Mouse (Mus musculus): ENCODE data around the gene Eepd1. TPM values are rescaled to one million over a fixed set of nuclear protein-coding genes. Genes with fewer than 3 reads are reported as not detected.

Eepd1 gene
- total RNA-seq, 2 experiments from 2014 or later: 49.4 to 59.9 TPM

GRCm38 (mm10) chr9:25535487-25535886 lies 54.1 kb downstream of the Eepd1 start:
- no peak for DNase-seq

DNA sequence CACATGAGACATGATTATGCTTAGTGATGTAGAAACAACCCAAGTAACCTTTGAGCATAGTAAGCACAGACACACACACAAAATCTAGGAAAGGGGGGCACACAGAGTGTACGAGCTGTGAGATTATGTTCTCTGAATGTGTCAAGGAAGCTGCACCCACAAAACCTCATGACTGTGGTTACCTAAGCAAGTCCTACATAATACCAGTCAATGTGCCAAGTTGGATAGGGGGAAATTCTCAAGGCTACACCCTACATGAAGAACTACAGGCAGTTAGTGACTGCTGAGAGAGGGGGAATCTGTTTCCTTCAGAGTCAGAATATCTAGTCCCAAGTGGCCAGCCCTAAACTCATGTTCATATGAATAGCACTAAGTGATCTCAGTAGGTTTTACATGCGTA lies 58.1 kb downstream of the Eepd1 start:
- DNase-seq: no peak

- no peak for DNase-seq
These were observed 60.0 kb downstream of the Eepd1 start for GRCm38 (mm10) chr9:25541355-25541754.

DNA sequence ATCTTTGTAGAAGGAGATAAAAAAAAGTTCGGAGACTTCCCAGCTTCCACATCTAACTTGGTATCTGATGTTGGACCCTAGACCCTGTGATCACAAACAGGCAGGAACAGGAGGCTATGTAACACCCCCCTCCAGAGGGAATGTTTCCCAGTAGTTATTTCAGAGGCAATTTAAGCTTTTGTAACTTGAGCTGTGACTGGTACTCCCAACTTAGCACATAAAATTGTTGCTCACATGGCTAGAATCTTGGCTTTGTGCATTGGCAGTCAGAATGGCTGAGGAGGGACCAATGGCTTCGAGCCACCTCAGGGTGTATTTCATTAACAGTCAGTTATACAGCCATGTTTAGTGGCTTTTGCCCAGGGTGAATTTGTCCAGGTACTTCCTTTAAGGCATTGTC lies 63.9 kb downstream of the Eepd1 start:
- peak; percentile 62 for DNase-seq

DNA sequence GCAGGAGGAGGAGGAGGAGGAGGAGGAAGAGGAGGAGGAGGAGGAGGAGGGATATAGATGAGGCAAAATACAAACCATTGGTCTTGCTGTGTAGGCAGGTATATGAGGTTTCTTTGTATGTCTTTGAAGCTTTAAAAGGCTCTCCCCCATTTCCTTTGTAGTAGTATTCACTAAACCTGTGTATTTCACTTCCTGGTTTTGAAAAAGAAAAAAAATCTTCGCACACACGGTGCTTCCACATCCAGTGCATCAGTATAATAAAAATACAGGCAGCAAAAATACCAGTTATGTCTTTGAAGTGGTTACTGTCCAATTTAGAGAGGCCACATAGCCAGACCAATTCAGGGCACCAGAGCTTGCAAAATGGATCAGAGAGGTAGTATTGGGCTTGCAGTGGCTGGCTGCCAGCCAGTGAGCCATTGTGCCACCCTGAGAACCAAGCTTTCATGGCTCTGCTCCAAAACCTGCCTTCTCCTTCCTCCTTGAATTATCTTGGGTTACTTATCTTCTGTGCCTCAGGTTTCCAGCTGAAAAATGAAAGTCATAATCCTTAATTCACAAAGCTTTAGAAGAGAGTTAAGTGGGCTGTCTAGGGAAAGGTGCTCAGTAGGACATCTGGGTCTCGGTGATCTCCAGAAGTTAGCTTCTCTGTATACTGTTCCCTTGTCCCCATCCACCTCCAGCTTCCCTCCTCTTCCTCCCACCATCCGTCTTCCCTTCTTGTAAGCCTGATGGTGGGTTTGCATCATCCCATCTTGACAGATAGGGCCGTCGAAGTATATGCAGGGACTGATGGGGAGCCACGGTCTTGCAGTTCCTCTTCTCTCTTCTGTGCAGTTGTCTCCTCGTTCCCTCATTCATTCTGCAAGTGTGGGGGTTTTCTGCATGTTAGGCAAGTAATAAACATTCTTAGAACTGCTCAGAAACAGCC lies 68.0 kb downstream of the Eepd1 start:
- no peak for DNase-seq

GRCm38 (mm10) chr9:25550196-25550595 lies 68.8 kb downstream of the Eepd1 start:
- DNase-seq: no peak

GRCm38 (mm10) chr9:25552532-25552931 lies 71.2 kb downstream of the Eepd1 start:
- DNase-seq: no peak

- DNase-seq: peak; percentile 20
These were observed 73.0 kb downstream of the Eepd1 start for GRCm38 (mm10) chr9:25554246-25554803.

DNA sequence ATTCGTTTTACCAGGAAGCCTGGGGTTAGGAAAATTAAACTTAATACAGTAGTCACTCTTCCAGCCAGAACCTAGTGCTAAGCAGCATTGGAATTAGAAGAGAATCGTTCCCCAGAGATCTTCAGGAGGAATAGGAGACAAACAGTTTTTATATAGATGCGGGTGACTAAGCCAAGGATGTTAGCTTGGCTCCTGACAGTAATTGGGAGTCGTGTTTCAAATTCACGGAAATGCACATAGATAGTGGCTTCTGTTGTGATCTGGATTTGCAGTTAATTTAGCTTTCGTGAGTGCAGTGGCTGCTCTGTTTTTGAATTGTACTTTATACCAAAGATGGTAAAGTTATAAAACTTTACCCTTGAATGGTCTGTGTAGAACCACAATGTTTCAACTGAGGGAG lies 73.9 kb downstream of the Eepd1 start:
- DNase-seq: no peak

DNA sequence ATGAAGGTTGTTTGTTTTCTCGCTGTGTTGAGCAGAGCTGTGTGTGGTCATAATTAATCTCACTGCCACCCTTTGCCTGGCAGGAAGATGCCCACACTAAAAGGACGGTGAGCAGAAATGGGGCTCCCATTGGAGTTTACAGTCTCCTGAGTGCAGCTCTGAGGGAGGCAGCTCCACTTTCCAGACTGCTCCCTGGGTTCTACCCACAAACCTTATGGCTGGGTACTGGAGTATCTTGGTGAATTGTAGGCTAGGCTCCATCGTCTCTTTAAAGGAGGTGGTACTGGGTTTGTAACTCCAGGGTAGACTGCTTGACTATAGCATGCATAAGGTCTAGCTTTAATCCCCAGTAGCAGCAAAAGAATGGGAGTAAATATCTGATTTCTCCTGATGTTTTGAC lies 74.7 kb downstream of the Eepd1 start:
- no peak for DNase-seq

DNA sequence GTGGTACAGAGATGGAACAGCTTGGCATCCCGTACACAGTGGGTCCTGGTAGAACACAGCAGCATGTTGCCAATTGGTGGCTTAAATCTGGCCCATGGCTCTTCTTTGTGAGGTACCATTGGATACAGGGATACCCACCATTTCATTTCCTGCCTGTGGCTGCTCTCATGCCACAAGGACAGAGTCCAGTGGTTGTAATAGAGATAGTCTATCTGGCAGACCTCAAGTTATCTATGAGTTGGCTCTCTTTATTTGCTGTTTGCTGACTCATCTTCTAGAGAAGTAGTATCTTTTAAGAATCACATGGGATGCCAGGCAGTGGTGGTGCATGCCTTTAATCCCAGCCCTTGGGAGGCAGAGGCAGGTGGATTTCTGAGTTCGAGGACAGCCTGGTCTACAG lies 76.0 kb downstream of the Eepd1 start:
- DNase-seq: no peak

- no peak for DNase-seq
These were observed 77.5 kb downstream of the Eepd1 start for GRCm38 (mm10) chr9:25558834-25559233.

- DNase-seq: no peak
These were observed 78.8 kb downstream of the Eepd1 start for GRCm38 (mm10) chr9:25560016-25560758.

DNA sequence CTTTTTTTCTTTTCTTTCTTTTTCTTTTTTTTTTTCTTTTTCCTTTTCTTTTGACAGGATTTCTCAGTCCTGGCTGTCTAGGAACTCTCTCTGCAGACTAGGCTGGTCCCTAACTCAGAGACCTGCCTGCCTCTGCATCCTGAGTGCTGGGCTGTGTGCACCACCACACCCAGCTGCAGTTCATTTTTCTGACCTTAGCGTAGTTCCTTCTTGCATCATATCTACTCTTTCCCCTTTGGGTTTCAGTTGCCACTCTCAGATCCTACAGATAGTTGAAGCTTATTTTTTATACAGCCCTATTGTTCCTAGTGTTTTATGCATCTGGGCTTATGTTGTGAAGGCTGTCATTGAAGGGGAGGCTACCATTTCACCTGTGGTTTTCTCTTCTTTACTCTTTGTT lies 79.8 kb downstream of the Eepd1 start:
- no peak for DNase-seq

GRCm38 (mm10) chr9:25563806-25564205 lies 82.5 kb downstream of the Eepd1 start:
- no peak for DNase-seq

DNA sequence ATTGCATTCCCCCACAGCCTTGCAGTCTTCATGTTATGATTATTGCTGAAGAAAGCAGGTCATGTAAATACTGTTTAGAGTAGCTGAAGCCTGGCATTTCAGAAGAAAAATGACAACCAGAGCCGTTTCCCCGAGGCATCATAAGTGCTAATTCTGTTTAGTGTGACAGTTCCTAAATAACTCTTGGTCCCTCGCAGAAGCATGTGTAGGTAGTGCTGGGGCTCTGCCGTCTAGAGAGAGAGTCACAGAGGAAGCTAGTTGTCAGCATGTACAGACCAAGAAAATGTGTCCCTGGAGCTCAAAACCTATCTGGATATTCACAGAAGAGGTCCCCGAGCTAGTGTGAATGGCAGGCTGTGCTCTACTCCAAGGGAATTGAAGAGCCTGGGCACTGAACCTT lies 85.7 kb downstream of the Eepd1 start:
- no peak for DNase-seq

- DNase-seq: no peak
These were observed 87.4 kb downstream of the Eepd1 start for GRCm38 (mm10) chr9:25568783-25569182.

DNA sequence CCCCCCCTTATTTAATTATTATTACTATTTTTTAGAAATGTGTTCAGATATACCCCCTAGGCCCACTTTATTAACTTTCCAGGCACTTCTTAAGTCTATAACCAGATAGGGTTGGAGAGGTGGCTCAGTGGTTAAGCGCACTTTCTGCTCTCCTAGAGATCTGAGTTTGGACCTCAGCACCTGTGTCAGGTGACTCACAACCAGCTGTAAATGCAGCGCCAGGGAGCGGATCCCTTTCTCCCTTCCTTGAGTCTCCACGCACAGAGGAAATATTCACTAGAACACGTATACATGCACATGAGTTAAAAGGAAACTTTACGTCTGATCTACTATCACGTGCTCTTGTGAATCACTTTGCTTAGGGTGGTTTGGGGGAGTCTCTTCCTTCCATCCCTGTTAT lies 88.7 kb downstream of the Eepd1 start:
- DNase-seq: no peak

DNA sequence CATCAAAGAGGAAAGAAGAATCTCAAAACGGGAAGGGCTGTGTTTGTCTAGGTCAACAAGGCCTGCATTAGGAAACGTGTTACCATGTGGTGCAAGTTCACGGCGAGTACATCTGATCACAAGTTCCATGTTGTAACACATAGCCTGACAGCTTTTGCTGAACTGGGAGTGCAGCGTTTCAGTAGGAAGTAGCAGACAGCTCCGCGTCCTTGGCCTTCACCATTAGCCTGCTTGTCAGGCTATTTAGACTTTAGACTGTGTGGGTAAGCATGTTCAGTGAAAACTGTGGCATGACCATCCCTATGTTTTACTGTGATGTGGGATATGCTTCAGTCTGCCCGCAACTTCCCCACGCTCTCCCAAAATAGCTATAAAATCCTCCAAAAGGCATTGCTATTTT lies 89.1 kb downstream of the Eepd1 start:
- no peak for DNase-seq

DNA sequence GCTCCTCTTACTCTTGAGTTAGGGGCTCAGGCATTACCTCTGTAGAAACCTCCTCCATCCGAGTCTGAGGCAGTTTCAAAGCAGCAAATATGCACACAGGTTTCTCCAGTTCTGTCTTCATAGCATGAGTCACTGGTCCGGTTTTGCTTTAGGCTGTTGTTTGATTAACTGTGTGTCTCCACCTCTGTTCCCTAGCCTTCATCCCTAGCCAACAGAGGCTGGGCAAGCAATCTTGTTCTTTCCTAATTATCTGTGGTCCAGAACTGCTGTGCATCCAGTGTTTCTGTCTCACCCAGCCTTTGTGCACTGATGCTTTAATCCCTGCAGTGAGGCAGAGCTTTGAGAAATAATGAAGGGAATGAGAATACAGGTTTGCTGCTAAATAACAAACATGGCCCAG lies 90.0 kb downstream of the Eepd1 start:
- no peak for DNase-seq

DNA sequence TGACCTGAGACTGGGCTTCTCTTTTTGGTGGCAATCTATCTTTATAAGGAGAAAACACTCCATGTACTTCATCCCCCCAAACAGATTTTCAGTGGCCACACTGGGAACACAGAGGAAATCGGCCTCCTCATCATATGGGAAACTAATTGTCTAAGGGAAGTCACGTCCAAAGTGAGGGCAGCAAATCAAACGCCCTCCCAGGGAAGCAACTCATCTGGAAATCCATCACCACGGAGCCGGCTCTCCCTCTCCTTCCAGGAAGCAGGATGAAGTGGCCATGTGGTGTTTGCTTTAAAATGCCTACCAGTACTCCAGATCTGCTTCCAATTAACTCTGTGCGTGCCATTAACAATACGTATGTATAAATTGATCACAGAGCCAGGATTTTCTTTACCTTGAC lies 92.4 kb downstream of the Eepd1 start:
- no peak for DNase-seq

DNA sequence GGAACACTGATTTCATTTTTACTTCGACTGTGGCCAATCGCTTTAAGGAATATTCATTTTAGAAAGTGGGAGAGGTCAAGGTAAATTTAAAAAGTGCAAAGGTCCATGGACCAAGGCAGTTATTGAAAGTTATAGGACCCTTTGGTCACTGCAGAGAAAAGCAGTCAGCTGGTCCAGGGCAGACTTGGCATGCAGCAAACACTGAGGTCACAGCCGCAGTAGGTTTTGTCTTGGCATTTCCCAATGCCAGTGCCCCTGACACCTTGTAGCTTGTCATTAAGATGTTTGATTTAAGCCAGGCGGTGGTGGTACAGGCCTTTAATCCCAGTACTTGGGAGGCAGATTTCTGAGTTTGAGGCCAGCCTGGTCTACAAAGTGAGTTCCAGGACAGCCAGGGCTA lies 92.8 kb downstream of the Eepd1 start:
- no peak for DNase-seq

All from gastrocnemius, postnatal 10 days (tissue).